Mouse (Mus musculus): ENCODE results near the gene Lifr. TPM values are rescaled to one million over a fixed set of nuclear protein-coding genes. Genes with fewer than 3 reads are reported as not detected.

Lifr gene
- polyA plus RNA-seq, 1 experiment, result not detected

GRCm38 (mm10) chr15:7112227-7112907 is 22.0 kb downstream of the Lifr start:
- TF ChIP-seq GATA1 (IDR thresholded peaks at IDR 0.05; ENCODE audit: low read length), result no peak

DNA sequence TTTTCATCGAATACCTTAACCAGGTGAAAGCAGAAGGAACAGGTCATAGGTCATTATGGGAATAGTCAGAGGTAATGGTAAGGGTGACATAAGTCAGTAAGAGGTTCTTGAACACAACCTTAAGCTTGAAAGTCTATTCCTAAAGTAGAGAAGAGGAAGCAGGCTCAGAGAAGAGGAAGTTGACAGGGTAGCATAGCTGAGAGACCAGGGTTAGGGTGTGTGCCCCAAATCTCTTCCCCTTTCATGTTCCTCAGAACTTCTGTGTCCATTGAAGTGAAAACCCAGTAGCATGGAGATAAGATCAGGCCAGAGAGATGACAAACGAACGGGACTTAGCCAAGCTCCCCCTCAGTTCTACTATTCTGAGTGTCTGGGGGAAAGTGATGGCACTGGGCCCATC is 23.5 kb downstream of the Lifr start:
- TF ChIP-seq GATA1 (IDR thresholded peaks at IDR 0.05; ENCODE audit: low read length), result no peak

GRCm38 (mm10) chr15:7115326-7116003 is 25.1 kb downstream of the Lifr start:
- TF ChIP-seq GATA1 (IDR thresholded peaks at IDR 0.05; ENCODE audit: low read length), result no peak

DNA sequence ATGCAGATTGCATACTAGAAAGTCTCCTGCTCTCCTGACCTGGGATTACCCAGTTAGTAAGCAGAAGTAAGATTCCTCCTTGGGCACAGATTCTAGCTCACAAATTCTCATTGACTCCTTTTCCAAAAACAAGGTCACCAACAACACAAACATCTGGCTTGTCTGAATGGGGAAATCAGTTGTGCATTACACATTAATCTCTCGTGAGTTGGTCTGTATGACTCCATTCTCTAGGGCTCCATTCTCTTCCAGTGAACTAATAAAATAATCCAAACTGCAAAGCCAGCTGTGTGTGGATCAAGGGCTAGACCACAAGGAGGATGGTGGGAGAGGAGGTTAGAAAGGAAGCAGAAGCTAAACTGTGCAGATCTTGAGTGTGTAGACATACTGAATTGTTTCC is 25.8 kb downstream of the Lifr start:
- TF ChIP-seq GATA1 (IDR thresholded peaks at IDR 0.05; ENCODE audit: low read length), result no peak

DNA sequence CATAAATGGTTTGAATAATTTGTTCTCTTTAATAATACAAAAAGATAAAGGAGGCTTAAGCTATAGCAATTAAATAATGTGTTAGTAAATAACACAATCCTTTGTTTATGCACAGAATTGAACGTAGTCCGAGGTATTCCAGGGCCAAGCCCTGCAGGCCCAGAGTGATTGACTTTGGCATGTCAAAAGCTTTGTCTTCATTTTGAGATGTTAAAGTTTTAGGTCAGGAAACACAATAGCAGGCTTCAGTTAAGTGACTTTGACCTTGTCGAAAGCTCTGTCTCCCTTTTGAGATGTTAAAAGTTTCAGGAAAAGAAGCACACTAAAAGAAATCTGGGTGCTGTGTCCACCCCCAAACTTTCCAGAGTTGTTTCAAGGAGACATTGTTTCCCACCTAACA is 26.3 kb downstream of the Lifr start:
- TF ChIP-seq GATA1 (IDR thresholded peaks at IDR 0.05; ENCODE audit: low read length), result no peak

- no peak for TF ChIP-seq GATA1 (IDR thresholded peaks at IDR 0.05; ENCODE audit: low read length)
Measured at GRCm38 (mm10) chr15:7117944-7118343, 27.5 kb downstream of the Lifr start.

GRCm38 (mm10) chr15:7118849-7119248 is 28.4 kb downstream of the Lifr start:
- no peak for TF ChIP-seq GATA1 (IDR thresholded peaks at IDR 0.05; ENCODE audit: low read length)

DNA sequence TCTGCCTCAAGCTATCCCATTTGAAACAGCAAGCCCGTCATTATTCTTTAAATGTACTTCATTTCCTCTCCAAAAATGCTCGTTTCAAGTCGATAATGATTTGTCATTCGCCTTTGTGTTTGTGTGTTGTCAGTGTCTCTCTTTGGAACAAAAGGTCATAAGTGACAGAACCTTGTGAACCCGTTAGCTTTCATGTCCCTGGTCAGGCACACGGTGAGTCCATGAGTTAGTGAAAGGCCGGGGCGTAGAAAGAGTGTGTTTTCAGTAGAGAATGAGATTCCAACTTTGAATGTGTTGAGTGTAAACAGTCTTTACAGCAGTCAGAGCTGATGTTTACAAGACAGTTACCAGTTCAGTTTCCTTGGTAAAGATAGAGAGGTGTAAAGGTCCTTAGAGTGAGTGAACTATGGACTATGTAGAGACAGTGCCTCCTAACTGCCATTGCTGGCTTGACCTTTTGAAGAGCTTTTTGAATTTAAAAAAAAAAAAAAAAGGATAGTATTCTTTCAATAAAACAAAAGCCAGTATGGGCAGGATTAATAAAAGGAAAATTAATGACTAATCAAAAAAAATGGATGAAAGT is 29.6 kb downstream of the Lifr start:
- TF ChIP-seq GATA1 (IDR thresholded peaks at IDR 0.05; ENCODE audit: low read length), result no peak

DNA sequence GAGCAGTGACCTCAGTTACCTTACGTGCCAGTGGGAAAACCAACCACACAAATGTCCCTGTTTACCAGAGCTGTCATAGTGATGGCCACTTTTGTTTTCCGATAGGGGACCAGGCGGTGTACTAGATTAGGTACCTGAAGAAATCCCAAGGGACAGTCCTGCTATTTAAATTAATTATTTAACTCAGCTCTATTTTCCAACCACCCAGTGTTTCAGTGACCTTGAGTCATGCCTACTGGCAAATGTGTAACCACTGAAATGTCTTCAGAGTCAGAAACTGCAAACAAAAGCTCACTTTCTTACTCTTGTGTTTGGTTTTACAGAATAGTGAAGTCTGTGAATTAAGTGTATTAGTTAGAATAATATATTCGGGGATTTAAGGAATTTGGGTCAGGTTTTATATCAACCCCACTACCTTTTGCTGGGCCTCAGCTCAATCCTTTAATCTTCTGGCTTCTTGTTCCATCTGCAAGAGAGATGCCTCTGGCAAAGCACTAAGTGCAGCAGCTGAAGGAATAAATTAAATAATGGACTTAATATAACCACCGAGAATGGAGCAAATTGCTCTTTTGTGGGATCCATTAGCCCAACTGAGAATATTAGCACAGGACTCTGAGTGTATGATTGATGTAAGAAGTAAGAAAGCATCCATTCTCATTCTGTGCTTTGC is 33.5 kb downstream of the Lifr start:
- no peak for TF ChIP-seq GATA1 (IDR thresholded peaks at IDR 0.05; ENCODE audit: low read length)

DNA sequence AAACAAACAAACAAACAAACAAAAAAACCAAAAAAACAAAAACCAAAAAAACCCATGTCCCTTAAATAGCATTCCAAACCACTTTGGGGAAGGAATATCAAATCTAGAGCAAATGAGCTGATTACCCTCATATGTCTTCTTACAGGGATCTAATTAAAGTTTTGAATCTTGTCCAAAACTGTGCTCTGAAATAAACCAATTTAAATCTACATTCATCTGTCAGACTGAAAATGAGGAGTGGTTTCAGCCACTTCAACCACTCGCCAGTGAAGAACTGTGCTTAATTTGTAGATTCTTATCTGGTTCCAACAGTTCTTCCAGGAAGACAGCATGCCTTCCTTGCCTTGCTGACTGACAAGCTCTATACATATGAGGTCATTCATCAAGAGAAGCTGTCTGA is 35.8 kb downstream of the Lifr start:
- no peak for TF ChIP-seq GATA1 (IDR thresholded peaks at IDR 0.05; ENCODE audit: low read length)

DNA sequence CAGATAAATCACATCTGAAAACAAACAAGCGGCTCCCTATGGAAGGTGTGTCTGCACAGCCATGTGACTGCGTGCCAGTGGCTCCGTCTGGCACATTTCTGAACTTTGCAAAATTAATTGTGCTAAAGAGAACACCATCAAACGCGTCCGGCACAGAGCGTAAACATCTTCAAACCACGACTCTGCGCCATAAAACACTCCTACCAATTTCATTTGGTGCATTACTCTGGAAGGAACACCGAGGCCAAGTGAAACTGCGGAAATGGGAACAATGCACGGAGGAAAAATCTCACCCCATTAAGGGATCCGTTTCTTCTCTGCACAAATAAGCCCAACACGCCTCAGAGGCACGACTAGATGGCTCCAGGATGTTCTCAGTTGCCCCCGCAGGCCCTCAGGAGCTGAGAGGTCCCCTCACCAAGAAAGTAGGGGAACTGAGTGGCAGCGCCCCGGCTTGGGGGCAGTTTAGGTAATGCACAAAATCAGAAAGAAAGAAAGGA is 38.3 kb downstream of the Lifr start:
- TF ChIP-seq GATA1 (IDR thresholded peaks at IDR 0.05; ENCODE audit: low read length), result no peak

GRCm38 (mm10) chr15:7129127-7129943 is 38.9 kb downstream of the Lifr start:
- no peak for TF ChIP-seq GATA1 (IDR thresholded peaks at IDR 0.05; ENCODE audit: low read length)

- no peak for TF ChIP-seq GATA1 (IDR thresholded peaks at IDR 0.05; ENCODE audit: low read length)
Measured at GRCm38 (mm10) chr15:7129944-7130287, 39.5 kb downstream of the Lifr start.

DNA sequence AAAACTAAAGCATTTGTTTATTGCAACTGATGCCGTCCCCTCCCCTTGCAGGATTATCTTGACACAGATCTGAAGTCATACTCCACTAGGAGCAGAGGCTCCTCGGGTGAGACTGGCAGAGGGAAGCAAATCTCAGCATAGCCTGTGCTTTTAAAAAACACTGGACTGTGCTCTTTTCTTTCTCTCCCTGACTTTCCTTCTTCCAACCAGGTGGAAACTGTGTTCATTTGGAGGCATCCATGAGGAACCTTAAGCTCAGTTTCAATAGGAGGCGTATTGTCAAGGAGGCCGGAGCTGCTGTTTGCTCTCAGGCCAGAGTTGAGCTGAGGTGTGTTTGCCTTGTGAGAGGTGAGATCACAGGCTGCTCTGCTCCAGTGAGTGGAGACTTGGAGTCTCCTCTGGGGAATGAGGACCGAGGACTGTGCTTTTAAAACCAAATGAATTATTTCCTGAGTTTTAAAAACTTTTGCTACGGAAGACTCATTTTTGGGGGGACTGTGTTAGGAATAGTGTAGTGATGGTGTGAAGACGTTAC is 40.3 kb downstream of the Lifr start:
- TF ChIP-seq GATA1 (IDR thresholded peaks at IDR 0.05; ENCODE audit: low read length), result no peak

GRCm38 (mm10) chr15:7132741-7133140 is 42.3 kb downstream of the Lifr start:
- no peak for TF ChIP-seq GATA1 (IDR thresholded peaks at IDR 0.05; ENCODE audit: low read length)

Measured in G1E-ER4 (cell line).